Mouse (Mus musculus): ENCODE results near the gene Actg1. TPM values are rescaled to one million over a fixed set of nuclear protein-coding genes. Genes with fewer than 3 reads are reported as not detected.

Actg1 gene
- total RNA-seq, 1 experiment from 2014 or later: 890 TPM

DNA sequence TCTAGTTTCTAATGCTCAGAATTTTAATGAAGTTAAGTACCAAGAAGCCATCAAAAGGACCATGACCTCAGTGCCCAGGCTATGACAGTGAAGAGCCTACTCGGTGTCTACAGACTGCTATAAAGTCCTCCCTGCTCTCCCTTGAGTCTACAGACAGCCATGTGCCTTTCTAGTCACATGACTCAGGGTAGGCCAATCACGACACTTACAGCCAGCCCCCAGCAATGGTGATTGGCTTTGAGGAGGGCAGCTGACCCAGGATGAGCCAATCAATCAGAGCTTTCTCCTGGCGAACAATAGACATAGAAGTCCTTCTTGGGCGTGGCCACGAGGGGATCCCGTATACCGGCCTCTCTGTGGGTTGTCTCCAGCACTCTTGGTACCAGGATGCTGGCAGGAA, 50.6 kb downstream of the Actg1 start:
- ATAC-seq (replicated peaks; ENCODE audit: low read depth, poor library complexity, severe bottlenecking): no peak

DNA sequence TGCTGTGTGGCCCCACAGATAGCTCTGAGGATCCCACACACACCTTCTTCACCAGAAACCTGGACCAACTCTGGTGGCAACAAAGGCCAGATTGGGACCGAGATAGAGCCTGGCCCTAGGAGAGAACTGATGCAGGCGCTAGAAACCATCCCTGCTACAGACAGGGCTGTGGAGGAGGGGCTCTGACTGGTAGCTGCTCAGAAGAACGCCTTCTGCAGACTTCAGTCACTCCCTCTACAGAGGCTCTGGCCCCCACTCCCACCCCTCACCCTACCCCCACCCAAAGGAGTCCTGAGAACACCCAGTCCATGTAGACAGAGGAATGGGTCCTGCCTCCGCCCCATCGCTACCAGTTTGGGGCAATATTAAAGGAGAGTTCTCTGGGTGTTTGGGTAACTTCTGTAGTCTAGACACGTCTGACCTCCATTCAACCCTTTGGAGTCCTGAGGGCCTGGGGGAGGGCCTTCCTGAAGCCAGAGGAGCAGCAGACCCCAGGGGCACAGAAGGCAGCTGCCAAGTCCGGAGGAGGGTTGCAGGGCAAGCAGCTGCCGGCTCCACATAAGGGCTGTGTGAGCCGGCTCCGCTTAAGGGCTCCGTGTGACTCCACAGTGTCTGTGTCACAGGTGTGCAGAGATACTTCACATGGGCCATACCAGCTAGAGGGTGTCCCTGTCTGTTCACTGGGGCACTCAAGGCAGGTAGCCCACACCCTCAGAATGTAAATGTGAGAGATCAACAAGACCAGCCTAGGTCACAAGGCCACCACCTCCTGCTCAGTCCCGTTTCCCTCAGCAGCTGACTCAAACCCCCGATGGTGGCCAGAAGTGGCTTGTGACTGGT, 51.8 kb downstream of the Actg1 start:
- no peak for ATAC-seq (replicated peaks; ENCODE audit: low read depth, poor library complexity, severe bottlenecking)

Other genes with a start within 250 kb of the Actg1 start
- gene Tepsin, start 249.8 kb downstream of the Actg1 start, total RNA-seq (2017): 5.3 and 7.9 TPM in 2 replicates
- gene Ndufaf8, start 249.6 kb downstream of the Actg1 start, total RNA-seq (2017): 15.7 and 21.7 TPM in 2 replicates
- gene Slc38a10, start 197.2 kb downstream of the Actg1 start, total RNA-seq (2017): 49.5 and 55.3 TPM in 2 replicates
- gene Bahcc1, start 115.6 kb downstream of the Actg1 start, total RNA-seq (2017): 6.1 and 13.2 TPM in 2 replicates
- gene Fscn2, start 13.0 kb upstream of the Actg1 start, total RNA-seq (2017): not detected in 2 replicates
- gene Faap100, start 30.2 kb upstream of the Actg1 start, total RNA-seq (2017): 6.6 and 18.3 TPM in 2 replicates
- gene Nploc4, start 89.2 kb upstream of the Actg1 start, total RNA-seq (2017): 29.8 and 37.9 TPM in 2 replicates
- not detected in 2 replicates for gene Tspan10, start 94.1 kb upstream of the Actg1 start, total RNA-seq (2017)
- not detected in 2 replicates for gene Pde6g, start 105.0 kb upstream of the Actg1 start, total RNA-seq (2017)
- gene Oxld1, start 109.5 kb upstream of the Actg1 start, total RNA-seq (2017): 6.5 and 13.6 TPM in 2 replicates
- 73.3 and 101 TPM in 2 replicates for gene Ccdc137, start 109.6 kb upstream of the Actg1 start, total RNA-seq (2017)
- gene Arl16, start 119.1 kb upstream of the Actg1 start, total RNA-seq (2017): 7.7 and 9.4 TPM in 2 replicates
- gene Mrpl12, start 136.1 kb upstream of the Actg1 start, total RNA-seq (2017): 121 and 140 TPM in 2 replicates
- 8.2 and 12.1 TPM in 2 replicates for gene Slc25a10, start 143.3 kb upstream of the Actg1 start, total RNA-seq (2017)
- gene Gcgr, start 182.2 kb upstream of the Actg1 start, total RNA-seq (2017): not detected in 2 replicates
- gene Mcrip1, start 201.2 kb upstream of the Actg1 start, total RNA-seq (2017): 26.5 and 31.0 TPM in 2 replicates
- gene Ppp1r27, start 202.6 kb upstream of the Actg1 start, total RNA-seq (2017): not detected in 2 replicates
- 494 and 545 TPM in 2 replicates for gene P4hb, start 224.7 kb upstream of the Actg1 start, total RNA-seq (2017)
- gene Arhgdia, start 233.1 kb upstream of the Actg1 start, total RNA-seq (2017): 148 and 170 TPM in 2 replicates
- 248 and 287 TPM in 2 replicates for gene Alyref, start 249.8 kb upstream of the Actg1 start, total RNA-seq (2017)
- gene Anapc11, start 249.9 kb upstream of the Actg1 start, total RNA-seq (2017): 27.2 and 32.1 TPM in 2 replicates

Data from common myeloid progenitor, adult 5-6 weeks (primary cell).